Mouse (Mus musculus) erythroblast, embryonic 14.5 days (primary cell): ENCODE data around the gene Tcta.

ENCODE experiments used
- GATA1 ChIP-seq: IDR thresholded peaks from 2 replicates; pipeline ENCODE4 v1.6.1; 2012; ENCODE audit warnings: low read length, inconsistent platforms, mixed read lengths
- TAL1 ChIP-seq: IDR thresholded peaks from 3 replicates; pipeline ENCODE4 v1.6.1; 2012; ENCODE audit warnings: low read length, inconsistent platforms, mixed read lengths

DNA sequence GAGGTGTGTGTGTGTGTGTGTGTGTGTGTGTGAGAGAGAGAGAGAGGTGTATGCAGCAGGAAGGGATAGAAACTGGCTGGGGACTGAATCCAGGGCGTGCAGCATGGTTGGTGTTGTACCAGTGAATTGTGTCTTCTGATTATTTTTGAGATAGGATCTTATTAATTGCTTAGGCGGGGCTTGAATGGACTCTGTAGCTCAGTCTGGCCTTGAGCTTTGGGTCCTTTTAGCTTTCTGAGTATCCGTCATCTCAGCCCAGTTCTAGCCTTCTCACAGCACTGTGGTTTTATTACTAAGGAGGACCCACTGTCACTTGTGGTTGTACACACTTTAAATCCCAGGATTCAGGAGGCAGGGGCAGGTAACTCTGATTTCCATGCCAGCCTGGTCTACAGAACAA, 37.4 kb upstream of the Tcta start:
- no peak for TF ChIP-seq TAL1
- no peak for TF ChIP-seq GATA1
